Mouse (Mus musculus): ENCODE results near the gene Kcnk13. TPM values are rescaled to one million over a fixed set of nuclear protein-coding genes. Genes with fewer than 3 reads are reported as not detected.

Kcnk13 gene
- total RNA-seq, 4 experiments from 2014 or later, result 0.10 to 0.20 (median 0.12) TPM; not detected in 1

DNA sequence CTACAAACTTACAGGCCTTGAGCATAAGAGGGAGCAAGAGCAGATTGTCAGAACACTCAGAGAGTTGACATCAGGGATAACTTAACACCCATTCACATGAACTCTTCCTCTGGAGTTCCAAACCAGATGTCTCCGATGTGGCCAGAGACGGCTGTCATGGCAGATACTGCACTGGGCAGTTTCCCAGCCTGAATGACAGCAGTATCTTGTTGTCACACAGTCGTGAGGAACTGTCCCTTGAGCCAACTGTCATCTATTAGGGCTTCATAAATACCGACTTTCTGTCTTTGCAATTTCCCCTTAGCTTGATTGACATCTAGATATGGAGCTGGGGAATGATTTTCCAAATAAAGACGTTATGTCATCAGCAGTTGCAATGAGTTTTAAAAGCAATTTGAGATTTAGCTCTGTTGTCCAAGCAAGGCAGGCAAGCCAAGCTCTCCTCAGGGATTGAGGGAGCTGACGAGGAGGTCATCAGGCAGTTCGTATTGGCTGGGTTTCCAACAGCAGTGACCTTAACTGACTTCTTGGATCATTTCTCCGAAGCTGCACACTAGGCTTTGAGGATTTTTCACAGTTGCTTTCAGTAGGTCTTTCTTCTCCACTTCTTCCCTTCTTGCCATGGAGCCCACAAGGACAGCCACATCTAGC lies 115.5 kb downstream of the Kcnk13 start:
- peak; percentile 20 to 38 for DNase-seq (ENCODE audit: low spot score in 2 of 2)

DNA sequence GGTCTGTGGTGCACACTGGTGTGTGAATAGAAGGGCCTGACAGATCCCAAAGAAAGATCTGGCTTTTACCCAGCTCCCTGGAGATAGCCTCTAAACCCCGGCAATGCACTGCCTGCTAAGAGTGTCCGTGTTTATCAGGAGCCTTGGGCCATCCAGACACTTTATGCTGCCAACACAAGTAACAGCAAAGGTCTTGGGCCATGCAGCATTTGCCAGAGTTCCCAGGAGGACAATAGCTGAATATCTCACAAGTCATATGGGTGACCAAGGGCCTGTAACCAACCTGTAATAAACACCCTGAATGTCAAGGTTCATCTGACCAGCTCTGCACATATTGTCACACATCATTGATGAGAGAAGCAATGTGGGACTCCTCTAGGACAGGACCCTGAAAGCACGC lies 123.7 kb downstream of the Kcnk13 start:
- no peak for DNase-seq (ENCODE audit: low spot score in 2 of 2)

DNA sequence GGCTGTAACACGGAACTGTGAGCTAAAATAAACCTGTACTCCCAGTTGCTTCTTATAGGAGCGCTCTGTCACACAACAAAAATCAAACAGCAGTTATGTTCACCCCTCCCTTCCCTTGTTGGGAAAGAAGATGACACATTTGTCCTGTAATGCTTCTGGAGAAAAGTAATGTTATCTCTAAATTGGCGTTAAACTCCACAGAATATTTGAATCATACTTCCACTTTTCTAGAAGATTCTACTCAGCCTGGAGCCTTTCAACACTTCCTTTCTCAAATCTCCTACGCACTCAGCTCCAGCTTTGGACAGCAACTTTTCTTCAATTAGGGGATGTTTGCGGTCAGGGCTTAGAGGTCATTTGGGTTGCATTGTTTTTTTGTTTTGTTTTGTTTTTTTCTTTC lies 125.0 kb downstream of the Kcnk13 start:
- no peak for DNase-seq (ENCODE audit: low spot score in 2 of 2)

DNA sequence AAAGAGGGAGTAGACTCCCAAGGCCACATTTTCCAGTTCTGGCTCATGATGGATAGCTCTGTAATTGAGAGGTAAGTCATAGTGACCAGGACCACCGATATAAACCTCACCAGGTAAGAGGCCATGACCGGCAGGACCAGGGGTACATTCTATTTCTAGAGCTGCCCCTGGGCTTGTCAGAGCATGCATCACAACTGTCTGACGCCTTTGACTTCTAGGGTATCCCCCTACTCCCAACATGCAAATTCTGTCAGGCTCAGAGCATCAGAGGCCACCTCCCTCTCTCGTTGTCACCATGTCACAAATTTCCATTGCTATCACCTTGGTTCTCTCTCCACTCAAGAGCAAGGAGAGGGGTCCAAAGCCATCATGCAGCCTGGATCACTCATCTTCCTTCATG lies 126.5 kb downstream of the Kcnk13 start:
- DNase-seq (ENCODE audit: low spot score in 2 of 2), result no peak

DNA sequence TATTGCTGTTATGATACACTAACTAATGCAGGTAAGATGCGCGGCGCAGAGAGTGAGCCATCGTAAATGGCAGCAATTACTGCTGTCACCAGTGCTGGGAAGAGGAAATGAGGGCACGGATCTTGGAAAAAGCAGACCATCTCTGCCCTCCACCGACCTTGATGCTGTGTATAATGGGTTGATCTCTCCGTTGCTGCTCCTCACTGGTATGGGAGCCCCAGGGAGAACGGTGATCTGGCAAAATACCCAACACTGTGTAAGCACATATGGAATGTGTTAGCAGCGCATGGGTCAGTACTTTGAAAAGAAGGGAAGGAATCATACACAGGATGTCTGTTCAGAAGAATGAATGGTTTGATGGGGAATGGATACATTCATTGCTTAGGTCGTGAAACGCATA lies 128.7 kb downstream of the Kcnk13 start:
- DNase-seq (ENCODE audit: low spot score in 2 of 2), result no peak

DNA sequence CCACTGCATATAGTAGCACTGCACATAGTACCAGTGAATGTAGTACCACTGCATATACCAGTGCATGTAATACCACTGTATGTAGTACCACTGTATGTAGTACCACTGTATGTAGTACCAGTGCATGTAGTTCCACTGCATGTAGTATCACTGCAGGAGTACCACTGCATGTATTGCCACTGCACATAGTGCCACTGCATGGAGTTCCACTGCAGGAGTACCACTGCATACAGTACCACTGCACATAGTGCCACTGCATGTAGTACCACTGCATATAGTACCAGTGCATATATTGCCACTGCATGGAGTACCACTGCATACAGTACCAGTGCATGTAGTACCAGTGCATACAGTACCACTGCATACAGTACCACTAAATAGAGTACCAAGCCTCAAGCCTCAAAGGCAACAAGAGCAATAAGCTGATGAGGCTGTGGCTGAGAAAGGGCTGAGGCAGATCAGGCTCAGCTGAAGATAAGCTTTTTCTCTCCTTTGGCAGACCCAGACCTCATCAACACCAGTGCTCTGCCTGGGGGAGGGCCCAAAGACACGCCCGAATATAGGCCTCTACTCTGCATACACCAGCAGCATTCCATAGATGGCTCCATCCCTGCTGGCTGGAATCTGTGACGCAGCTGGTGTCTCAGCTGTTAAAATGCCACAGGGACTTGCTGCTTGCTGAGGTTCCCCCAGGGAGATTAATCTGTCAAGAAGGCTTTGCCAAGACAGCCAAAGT lies 135.8 kb downstream of the Kcnk13 start:
- no peak for DNase-seq (ENCODE audit: low spot score in 2 of 2)

DNA sequence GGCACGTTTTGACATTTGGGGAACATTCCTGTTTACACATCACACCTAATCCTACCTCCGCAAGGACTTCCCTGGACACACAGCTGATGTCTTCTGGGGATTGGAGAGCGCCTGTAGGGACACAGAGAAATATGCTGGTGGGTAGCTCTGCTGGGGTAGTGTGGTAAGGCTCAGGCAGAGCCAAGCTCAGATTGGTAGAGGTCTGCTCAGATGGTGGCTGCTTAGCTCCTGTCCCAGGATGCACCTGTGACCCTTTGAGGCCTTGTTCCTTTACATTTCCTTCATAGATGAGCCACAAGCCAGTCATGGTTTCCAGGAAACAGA lies 136.4 kb downstream of the Kcnk13 start:
- no peak for DNase-seq (ENCODE audit: low spot score in 2 of 2)

DNA sequence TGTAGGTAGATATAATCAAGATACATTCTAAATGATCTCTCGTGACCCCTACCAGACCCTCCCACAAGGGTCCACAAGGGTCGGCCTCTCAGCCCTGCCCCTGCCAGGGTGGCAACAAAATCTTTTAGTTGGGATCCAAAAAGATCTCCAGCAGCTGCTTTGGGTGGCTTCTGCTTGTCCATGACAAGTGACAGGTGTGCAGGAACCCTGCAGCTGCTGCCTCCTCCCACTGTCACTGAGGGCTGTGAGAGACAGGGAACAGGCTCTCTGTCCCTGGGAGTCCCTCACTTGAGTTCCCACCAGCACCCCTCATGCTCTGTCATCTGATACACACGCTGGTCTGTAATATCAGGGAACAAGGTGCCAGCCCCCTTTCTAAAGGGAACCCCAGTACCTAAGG lies 137.4 kb downstream of the Kcnk13 start:
- DNase-seq (ENCODE audit: low spot score in 2 of 2), result no peak

DNA sequence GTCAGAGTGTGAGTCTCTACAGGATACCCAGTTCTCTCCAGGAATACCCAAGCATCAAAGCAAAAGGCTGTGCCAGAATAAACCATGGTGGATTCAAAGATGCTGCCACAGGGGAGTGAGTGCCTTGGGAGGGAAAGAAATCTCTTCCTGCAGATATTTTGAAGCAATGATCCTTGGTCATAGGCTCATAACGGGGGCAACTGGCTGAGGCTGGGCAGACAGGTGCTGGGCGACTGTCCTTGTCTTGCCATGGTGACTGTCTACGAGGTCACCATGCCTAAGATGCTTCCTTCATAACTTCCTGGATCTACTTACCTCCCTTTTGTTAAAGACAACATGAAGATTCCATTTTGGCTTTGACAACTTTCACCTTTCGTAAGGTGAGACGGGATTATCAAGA lies 140.2 kb downstream of the Kcnk13 start:
- no peak for DNase-seq (ENCODE audit: low spot score in 2 of 2)

DNA sequence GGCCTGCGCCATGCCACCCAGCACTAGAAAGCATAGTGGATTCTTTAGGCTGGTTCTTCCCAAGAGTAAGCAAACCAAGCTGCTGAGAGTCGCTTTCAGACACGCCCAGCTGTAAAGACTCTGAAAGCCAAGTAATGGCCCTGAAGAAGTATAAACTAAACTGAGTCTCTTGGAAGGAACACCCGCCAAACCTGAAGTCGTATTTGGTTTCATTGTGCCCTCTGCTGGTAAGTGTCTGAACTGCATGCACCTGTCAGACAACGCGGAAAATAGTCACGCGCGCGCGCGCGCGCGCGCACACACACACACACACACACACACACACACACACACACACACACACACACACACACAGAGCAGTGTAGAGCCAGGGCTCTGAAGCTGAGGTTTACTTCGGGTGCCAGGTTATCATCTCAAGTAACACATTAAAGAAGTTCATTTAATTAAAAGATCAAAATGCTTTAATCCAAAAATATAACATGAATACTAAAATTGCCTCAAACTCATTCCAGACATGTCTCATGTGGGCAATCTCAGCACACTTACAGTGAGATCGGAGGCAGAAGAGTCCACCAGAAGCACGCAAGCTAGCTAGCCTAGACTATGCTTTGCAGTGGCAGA lies 142.1 kb downstream of the Kcnk13 start:
- peak; percentile 43 to 44 for DNase-seq (ENCODE audit: low spot score in 2 of 2)

DNA sequence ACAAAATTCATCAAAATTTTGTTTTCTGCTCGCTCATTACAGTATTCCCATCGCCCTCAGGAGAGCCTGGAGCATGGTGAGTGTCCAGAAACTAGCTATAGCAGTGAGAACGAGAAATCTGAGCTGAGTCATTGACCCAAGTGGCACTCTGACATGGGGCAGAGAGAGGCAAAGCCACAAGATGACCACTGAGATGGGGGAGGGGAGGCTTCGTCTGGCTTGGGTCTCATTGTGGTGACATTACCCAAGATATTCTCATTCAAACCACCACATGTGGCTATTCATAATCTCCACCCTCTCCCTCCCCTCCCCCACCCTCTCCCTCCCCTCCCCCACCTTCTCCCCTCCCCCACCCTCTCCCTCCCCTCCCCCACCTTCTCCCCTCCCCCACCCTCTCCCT lies 143.1 kb downstream of the Kcnk13 start:
- no peak for DNase-seq (ENCODE audit: low spot score in 2 of 2)

DNA sequence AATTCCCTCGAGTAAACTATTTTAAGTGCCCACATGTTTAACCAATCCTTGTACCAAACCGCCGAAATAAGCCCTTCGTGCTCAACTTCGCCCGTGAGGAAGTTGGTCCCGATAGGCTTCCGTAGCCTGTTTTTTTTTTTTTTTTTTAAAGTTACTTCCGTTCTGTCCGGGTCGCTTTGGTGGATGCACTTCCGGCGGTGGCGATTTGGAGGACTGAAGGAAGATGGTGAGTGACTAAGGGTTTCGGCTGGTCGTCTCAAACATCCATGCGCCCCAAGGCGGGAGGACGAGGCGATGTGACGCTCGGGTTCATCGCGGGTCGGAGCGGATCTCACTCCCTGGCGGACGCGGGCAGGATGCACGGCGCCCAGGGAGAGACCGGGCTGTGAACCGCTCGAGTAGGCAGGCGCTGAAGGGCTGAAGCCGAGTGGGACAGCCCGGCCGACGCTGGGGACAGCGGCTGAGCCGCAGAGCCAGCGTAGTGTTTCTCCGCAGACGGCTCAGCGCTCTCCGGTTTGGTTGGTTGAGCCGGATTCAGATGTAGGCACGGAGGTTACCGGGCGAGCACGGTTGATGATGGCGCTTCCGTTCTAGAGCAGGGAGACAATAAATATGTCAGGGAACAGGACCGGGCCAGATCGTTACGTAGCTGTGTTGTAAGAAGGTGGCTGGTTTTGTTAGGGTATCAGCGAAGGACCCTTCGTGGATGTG lies 145.8 kb downstream of the Kcnk13 start, which contains the start of gene Psmc1:
TSS of gene Psmc1 (plus strand) at position 169 of the 711 bp plus-strand sequence.
- DNase-seq (ENCODE audit: low spot score in 2 of 2), result peak; percentile 43 to 68

Small RNAs within 50 kb of the gene (microRNA-seq; reads per million reads assigned to microRNA genes)
- gene Gm23291, result not detected

Other genes with a start within 250 kb of the Kcnk13 start
- not detected for gene Efcab11, start 80.1 kb upstream of the Kcnk13 start, total RNA-seq (2022)
- gene Tdp1, start 80.0 kb upstream of the Kcnk13 start, total RNA-seq (2022), result 1 to 10 TPM; 2.2 to 4.1 (median 3.2) TPM
- gene Psmc1, start 145.7 kb downstream of the Kcnk13 start, total RNA-seq (2022), result 100 to 1,000 TPM; 142 to 173 (median 149) TPM
- gene Nrde2, start 195.2 kb downstream of the Kcnk13 start, total RNA-seq (2022), result 10 to 100 TPM in 2 of 4 experiments, 1 to 10 TPM in 2; 5.9 to 11.3 (median 9.4) TPM
- gene Calm1, start 234.9 kb downstream of the Kcnk13 start, total RNA-seq (2022), result 100 to 1,000 TPM; 532 to 601 (median 581) TPM